Mouse (Mus musculus) liver (tissue): ENCODE data around the gene Rab31.

ENCODE experiments used
- DNase-seq: peaks from one replicate; pipeline ENCODE4 v3.0.0-alpha.2; 2020; ENCODE audit warnings: mixed read lengths

Gene Rab31

DNA sequence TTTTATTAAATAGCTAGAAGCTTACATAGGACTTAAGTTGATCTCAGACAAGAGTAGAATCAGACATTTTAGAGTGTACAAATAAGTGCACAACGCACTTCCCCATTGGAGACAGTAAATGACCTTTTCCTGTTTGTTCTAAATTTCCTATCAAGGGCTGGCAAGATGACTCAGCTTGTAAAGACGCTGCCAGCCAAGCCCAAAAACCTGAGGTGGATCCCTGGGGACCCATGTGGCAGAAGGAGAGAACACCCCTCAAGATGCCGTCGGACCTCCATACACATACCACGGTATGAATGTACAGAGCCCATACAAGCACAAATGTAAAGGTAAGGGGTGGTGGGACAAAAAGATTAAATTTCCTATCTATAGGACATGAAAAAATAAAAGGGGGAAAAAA, 35.4 kb downstream of the Rab31 start:
- DNase-seq = no peak

DNA sequence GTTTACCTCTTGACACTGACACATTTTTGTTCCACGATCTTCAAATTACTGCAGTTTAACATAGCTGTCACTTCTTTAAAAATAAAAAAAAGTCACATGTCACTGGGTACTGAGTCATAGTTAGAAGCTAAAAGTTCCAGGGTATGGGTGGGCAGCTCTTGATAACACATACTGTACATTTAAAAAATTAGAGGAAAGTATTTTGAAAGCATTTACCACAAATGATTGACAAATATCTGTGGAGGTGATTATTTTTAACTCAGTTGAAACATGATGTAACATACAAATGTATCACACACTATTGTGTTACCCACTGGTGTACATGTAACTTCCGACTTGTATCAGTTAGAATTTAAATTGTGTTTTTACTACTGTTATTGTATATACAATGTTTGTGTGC, 37.5 kb downstream of the Rab31 start:
- DNase-seq = no peak

DNA sequence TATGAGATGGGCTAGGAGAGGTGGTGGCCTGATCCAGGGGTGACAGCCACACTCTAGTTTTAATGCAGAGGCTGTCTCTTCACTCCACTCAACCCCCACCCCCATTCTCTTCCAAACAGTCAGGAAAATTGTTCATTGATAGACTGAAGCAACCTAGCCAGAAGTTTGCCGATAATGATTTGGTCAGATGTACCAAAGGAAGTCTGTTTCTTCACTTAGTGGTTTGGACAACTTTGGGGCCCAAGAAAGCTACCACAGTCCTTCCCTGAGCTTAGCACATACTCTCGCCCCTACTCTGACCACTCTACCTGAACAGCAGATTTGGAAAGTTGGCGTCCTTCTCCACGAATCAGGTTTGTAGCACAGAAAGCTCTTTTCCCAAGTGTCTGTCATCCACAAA, 39.9 kb downstream of the Rab31 start:
- no peak for DNase-seq

DNA sequence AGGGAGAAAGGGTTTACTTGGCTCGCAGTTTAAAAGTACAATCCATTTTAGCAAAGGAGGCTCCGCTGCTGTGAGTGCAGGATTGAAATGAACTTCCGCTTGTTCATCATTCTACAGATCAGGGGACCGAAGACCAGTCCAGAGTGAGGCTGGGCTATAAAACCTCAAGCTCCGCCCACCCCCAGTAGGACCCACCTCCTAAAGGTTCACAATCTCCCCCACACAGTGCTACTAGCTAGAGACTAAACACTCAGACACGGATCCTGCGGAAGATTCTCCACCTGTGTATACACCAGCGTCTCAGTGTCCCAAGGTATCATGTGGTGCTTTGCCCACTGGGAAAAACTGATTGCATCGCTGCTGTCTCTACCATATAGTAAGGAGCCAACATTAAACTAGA, 40.8 kb downstream of the Rab31 start:
- DNase-seq = no peak

DNA sequence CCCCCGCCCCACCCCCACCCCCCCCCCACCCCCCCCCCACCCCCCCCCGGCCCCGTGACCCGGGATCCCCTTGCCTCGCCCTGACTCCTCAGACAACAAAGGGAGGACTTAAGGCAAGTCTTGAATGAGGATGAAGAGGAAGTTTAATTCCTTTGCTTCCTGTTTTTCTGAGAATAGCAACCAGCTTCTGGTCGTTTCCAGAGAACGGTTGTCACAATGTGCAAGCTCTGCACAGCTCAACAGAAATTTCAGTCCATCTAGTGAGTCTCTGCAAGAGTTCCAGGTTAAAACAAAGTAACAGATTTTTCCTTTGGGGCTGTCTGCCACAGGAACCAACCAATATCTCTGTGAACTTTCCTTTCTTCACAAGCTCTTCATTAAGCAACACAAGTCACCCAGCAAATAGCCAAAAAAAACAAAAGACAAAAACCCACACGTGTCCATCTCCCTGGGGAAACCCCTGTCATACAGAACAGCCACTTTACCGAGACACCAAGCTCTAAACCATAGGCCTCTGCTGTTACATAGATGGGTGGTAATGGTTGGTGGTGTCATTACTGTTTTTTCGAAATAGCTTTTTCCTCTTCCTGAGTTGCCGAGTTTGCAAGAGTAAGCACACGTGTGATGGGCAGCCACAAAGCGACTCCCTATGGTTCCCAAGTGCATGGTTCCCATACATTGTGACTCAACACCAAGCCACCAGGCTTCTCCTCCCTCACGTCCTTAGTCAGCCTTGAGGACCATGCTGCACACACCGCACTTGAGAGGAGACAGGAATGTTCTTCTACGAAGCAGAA, 42.4 kb downstream of the Rab31 start:
- no peak for DNase-seq

DNA sequence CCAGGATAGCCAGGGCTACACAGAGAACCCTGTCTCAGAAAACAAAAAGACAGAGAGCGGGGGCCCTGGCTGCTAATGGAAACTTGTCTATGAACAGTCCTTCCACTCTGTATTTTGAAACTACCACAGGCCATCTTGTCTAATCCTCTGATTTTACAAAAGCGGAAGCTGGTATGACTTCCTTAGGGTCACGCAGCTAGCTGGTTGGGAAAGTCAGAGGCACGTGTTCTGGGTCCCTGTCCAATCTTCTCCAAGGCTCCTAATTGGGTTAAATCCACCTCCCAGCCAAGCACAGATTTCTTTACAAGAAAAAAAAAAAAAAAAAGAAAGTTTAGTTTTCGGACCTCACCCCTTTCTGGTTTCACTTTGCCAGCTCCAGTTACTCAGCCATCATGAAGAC, 45.8 kb downstream of the Rab31 start:
- no peak for DNase-seq

DNA sequence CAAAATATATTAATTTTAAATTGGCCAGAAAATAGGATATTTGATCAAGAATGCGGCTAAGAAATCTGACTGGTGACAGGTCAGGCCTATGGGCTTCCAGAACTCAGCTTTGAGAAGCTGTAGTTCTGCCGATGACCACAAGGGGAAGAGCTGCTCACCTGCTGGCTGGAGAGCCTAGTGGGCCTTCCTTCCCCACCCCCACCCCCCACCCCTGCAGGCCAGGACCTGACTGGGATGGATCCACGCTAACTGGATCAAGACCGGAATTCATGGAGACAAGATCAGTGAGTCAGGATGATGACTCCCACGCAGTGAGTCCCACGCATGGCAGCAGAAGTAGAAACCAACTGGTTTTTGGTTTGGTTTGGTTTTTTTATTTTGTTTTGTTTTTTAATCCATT, 46.3 kb downstream of the Rab31 start:
- DNase-seq = peak; percentile 23

DNA sequence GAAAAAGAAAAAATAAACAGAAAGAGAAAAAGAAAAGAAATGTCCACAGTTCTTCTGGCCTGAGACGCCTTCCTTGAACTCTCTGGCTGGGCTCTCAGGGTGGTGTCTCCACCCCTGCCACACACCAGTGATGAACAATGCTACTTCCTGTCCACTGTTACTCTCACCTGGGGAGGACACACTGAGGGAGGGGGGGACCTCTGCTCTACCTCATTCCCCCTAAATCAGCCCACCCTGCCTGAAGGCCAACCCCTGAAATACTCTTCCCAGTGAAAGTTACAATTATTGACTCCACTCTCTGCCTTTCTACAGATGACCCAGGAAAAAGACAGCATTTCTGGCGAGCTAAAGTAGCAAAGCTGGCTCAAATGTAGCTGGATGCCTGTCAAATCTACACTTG, 46.7 kb downstream of the Rab31 start:
- no peak for DNase-seq

DNA sequence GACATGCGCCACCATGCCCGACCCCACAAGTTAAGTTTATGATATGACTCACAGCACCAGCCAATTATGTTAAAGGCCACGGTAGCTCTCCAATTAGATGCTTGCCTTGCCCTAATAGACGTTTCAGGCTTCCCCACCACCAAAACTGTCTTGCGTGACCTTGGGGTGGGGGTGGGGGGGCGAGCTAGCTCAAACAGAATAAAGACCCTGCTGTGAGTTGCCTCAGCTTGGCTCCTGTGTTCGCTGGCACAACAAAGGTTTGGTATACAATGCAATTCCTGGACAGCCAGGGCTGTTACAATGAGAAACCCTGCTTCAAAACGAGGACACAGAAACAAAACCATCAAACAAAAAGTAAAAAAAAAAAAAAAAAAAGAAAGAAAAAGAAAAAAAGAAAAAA, 47.2 kb downstream of the Rab31 start:
- no peak for DNase-seq

DNA sequence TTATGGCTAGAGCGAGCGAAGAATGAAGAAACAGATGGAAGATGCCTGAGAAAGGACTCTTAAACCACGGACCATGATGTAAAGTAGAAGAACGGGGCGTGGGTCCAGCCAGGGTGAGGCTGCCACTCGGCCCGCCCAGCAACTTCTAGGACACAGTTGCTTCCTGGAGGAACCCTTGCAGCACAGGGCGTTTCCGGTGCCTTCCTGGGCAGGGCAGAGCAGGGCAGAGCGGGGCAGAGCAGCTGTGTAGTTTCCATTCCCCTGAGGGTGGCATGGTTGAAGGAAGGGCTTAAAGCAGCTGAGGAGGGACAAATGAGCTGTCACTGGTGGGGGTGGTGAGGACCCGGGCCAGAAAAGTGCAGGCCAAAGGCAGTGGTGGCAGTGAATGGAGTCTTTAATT, 48.3 kb downstream of the Rab31 start:
- DNase-seq = peak; percentile 40

DNA sequence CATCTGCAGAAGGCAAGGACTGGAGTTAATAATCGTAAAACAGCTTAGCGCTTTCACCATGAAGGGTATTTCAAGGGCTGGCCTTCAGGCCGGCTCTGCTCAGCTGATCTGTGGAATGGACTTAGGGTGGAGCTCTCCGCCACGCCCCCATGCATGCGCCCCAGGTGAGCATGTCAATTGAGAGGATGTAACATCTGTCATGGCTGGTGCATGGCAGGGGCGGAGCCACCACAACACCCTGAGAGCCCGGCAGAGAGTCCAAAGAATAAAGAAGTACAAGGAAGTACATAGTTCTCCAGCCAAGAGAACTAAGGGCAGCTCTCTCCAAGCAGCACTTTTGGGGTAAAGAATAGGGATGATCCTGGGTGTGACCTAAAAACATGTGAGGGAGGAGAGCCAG, 48.9 kb downstream of the Rab31 start:
- DNase-seq = no peak

DNA sequence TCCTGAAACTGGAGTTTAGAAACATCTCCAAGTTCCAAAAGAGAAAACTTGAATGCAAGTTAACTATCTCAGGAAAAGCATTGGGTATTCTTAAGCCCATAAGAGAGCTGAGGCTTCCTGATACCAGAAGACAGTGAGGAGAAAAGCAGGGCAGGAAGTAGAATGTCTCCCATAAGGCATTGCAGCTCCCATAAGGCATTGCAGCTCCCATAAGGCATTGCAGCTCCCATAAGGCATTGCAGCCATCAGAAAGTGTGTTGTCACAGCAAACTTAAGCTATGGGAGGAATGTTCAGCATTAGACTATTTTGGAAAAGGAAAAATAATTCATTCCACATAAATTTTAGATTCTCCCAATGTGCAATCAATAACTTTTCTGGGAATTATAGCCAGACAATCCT, 51.2 kb downstream of the Rab31 start:
- DNase-seq = no peak

DNA sequence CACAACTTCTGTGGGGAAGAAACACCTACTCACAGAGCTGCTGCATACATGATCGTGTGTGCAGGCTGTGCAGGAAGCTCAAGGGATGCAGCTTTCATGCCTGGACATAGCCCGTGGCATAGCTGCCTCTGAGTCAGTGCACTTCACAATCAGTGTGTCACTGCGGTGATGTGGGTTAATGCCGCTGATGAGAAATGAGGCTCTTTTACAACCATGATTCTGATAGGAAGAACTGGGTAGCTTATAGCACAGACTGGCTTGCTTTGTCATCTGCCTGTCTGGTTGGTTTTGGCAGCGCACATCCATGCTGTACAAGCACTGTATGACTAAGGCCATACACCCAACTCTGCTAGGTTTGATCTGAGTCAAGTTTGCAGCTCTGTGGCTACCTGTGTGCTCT, 52.7 kb downstream of the Rab31 start:
- no peak for DNase-seq

DNA sequence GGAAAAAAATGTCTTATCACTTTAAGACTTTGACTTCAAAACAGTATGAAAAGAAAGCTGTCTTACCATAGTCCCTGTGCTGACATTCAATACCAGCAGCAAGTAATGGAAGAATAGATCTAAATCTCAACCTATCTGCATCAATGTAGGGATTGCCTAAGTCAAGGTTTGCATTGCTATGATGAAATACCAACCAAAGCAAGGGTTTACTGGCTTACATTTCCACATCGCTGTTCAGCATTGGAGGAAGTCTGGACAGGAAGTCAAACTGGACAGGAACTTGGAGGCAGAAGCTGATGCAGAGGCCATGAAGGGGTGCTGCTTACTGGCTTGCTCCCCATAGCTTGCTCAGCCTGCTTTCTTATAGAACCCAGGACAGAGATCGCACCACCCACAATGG, 54.0 kb downstream of the Rab31 start:
- no peak for DNase-seq

DNA sequence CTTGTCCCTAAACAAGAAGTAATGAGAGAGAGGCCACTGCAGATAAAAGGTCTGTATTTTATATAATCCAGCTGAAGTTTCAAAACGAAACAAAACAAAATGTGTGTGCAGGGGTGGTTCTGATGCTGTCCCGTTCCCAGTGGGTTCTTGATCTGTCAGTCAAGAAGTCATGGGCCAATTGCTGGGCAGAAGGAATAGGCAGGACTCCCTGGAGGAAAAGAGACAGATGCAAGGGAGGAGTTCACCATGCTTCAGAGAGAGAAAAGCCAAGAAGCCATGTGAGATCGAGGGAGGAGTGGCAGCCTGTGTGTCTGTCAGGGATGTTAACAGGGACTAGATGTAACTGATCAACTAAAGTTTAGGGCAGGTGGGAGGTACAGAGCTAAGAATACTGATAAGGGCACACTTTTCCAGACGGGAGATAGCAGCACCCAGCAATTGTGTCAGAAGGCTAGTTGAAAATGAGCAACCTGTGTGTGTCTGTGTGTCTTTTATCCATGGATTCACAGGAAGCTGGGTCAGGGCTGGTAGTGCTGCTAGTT, 54.8 kb downstream of the Rab31 start:
- no peak for DNase-seq

DNA sequence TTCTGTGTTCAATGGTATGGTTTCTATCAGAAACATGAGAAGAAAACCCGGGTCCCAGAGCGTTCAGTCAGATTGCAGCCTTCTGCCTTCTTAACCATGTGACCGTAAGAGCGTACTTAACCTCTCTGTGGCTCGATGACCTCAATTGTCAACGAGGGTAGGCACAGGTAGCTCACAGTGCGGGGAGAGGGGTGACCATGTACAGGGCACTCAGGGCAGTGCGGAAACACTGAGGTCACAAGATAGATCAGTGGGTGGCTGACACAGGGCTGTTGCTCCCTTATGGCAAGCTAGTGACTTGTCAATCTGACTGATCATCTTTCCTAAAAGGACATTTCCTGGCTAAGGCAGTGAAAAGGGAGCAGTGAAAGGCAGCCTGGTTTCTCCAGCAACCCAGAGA, 58.5 kb downstream of the Rab31 start:
- DNase-seq = no peak

DNA sequence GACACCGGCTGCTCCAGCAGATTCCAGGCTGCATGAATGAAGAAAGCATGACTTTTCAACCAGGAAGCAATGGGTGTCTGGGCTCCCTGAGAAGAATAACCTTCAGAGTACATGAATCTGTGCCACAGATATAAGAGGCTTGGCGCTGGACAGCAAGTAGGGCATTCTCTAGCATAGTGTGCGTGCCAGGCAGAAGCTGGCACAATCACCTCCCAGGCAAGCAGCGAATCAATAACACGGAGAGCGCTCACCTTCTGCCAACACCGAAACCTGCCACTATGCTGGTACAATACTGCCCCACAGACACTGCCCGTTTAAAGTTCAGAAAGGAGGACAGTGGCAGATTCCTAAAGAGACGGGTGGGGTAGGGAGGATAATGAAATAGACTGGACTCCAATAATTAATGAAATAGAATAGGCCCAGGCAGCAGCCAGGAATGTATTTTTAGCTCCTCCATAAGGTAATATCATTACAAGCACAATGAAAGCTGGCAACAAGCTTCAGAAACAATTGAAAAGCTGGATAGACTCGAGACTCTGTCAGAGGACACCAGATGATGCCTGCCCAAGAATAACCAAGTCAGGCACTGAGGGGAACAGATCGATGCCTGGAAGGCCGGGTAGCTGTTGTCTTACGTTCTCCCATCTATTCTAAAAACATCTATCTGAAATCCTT, 59.6 kb downstream of the Rab31 start:
- DNase-seq = no peak

DNA sequence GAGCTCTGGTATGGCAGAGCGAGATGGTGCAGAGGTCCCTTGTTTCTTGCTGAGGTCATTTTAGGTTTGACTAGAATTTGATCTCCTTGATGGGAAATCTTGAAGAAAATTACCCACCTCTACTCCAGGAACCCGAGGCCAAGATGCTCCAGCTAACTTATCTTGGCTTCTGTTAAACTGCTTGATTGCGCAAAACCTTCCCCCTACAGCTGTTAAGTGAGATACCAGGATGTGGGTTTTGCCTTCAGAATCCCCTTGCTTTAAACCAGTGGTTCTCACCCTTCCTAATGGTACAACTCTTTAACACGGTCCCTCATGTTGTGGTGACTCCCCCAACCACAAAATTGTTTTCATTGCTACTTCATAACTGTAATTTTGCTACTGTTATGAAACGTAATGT, 60.8 kb downstream of the Rab31 start:
- DNase-seq = no peak

DNA sequence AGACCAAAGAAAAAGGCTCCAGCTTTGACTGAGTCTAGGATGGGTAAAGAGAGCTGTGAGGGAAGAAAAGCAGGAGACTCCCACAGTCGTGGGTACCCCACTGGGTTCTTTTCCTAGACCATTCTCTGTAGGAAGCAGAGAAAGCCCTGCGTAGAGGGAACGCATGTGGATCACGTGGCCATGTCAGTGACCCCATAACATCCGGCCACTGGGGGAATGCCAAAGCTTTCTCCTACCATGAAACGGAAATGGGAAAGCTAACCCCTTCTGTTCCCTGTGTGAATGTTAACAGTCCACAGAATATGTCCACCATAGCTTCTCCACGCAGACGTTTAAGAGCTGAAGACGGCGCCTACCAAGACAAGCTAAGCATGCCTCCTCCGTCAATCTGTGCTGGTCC, 62.0 kb downstream of the Rab31 start:
- no peak for DNase-seq

DNA sequence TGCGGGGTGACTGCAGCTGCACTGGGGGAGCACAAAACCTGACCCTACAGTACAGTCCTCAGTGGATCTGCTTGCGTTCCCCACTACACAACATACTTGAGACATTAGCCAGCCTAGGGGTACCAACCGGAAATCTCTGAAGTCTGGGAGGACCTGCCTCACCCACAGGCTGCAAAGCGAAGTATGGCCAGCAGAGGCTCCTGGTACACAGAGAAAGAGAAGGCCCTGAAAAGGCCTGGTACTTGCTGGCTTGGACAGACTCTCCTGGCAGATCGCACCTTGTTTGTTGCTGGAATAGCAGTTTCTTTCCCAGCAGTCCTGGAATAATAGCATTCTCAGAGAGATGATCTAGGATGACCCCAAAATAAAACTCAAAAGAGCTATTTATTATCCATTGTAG, 66.3 kb downstream of the Rab31 start:
- peak; percentile 34 for DNase-seq

DNA sequence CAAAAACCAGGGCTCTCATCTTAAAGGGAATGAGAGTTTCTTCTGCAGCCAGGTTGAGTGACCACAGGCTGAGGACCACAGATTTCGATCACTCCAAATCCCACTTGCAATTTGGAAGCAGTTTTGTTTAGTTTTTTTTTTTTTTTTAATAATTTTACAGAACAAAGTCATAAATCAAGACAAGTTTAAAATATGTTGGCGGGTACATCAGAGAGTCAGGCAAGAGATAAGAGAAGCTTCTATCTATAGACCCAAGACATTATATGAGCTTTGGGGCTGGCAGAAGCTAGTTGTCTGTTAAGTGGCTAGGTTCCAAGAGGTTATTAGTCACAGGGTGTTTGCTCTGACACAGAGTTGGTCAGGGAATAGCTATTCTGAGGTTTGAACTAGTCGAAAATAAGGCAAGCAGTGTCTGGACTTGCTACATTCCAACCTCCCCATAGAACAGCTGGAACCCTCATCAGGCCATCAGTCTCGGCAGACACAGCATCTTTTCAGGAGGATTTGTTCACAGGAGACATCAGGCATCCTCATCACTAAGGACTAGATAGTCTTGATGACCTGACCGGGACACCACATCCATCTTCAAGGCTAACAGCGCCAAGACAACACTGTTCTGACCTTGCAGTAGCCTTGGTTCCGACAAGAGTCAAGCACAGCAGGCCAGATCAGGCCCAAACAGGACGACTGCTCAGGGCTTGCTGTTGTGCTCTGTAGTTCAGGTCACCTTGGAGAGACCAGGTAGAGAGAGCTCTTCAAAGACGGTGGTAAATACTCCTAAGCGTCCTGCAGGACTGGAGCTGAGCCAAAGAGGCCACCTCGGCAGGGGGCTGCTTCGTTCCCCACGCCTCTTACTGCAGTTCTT, 68.8 kb downstream of the Rab31 start:
- no peak for DNase-seq

DNA sequence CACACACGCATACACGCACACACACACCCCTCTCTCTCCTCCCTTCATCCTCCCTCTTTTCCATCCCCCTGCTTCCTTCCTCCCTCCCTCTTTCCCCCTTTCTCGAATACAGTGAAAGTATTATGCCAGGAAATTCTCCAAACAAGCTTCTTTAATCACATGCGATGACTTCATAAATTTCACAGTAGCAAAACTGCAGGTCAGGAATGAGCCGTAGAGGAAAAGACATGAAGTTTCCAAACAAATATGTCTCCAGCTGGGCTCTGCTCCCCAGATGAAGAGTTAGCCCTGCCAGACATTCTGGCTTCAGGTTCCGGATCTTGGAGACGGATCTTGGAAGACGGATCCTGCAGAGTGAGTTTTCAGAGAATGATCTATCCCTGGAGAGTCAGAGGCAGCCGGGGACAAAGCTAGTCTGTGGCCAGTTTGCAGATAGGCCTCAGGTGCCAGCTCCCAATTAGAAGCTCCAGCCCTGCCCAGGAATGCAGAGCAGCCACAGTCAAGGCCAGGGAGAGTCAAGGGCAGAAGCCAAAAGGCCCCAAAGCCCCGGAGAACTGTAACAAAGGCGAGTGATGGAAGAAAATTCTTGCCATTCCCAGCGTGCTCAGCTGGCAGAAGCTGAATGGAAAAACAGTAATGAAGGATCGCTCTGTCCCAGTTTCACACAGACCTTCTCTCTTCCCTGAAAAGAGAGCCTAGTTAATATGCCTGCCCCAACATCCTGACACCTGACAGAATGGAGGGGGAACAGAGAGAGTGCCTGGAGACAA, 70.6 kb downstream of the Rab31 start:
- DNase-seq = no peak

DNA sequence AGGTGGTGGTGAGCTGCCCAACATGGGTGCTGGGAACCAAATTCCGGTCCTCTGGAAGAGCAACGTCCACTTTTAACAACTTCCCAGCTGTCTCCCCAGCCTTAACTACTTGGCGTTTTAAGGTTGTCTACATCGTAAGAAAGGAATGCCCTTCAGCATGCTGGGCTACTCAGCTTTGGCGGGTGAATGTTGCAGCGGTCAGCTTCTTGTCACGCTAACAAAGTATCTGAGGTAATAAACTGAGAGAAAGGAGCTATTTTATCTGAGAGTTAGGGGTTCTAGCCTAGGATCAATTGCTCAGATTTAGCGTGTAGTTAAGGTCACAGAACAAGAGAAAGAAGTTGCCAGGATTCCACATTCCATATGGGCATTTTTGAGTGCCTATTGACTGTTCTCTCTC, 71.2 kb downstream of the Rab31 start:
- no peak for DNase-seq
